Comparison of ENCODE assay signal across 17 mouse cellular contexts in the genomic region with DNA sequence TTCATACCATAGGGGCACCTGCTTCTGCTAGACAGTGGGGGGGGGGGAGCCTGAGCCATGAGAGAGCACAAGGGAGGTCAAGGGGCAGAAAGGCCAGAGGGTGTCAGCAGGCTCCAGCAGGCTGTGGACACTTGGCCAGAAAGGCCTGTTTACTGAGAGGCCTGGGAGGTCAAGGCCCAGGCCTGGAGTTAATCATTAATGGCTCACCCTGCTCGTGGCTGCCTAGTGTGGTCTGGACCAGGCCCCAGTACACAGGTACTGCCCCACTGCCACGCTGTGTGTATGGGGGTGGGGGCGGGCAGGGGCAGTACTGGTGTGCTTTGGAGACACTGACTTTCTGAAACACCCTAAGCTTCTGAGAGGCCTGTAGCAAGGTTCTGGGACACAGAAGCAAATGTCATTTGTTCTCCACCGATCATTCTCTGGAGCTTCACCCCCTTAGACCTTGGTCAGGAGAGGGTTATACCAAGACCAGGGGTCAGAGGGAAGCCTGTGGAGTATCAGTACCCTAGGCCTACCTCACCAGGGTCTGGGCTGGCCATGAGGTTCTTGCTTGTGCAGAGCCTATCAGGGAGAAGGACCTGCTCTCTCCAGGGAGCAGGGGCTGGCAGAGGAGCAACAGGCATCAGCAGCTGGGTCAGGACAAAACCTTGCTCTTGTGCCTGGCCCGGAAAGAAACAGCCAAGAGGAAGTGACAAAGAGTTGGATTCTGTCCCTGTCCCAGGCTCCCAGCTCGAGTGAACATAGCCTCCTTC. TPM values are rescaled to one million over a fixed set of nuclear protein-coding genes. Genes with fewer than 3 reads are reported as not detected.
DNase-seq lines count a peak whose midpoint lies in the region; ATAC-seq and TF ChIP-seq lines count a peak whose summit lies in the region.
"Had no signal": no experiment of that assay in that cellular context is flagged by ENCODE, and none has a peak within 500 bp of the region (broad histone marks: within the 10 kb centered on the region; RNA-seq: fewer than 3 reads in every experiment).

No protein-coding gene starts in this region.

- WGBS in intestine, embryonic 16.5 days, result 49% methylated on average over 6 of the region's 6 CpGs
- WGBS in limb, embryonic 10.5 days, result 64% methylated on average over 6 of the region's 6 CpGs
- WGBS in neural tube, embryonic 15.5 days, result 59% methylated on average over 6 of the region's 6 CpGs

- peak; percentile 27 for DNase-seq in embryo, embryonic 10 days (ENCODE audit: low spot score)
- DNase-seq in embryo, embryonic 10.5 days (ENCODE audit: low spot score), result no peak
- DNase-seq in limb, embryonic 10.5 days (ENCODE audit: low spot score), result no peak
- no peak for DNase-seq in gastrocnemius, adult 2 months
- DNase-seq in right cerebral cortex, postnatal 4 days, result no peak
- DNase-seq: layer of hippocampus, adult 9-11 months; midbrain, embryonic 14.5 days; thymus, postnatal 25 days had no signal

- H3K4me1 ChIP-seq in intestine, embryonic 16.5 days (ENCODE audit: control insufficient read depth, insufficient read depth, low read length), result peaks cover 14% of the 10 kb centered on the region
- peaks cover 34% of the 10 kb centered on the region for H3K4me1 ChIP-seq in limb, embryonic 10.5 days
- H3K4me1 ChIP-seq in neural tube, embryonic 15.5 days, result peaks cover 7% of the 10 kb centered on the region; the same call in 1 of the 2 replicates

- H3K4me2 ChIP-seq in intestine, embryonic 16.5 days (ENCODE audit: low read depth, low read length), result no peak overlapping the region
- H3K4me2 ChIP-seq in neural tube, embryonic 15.5 days, result no peak overlapping the region
- H3K4me2 ChIP-seq: hindbrain, embryonic 13.5 days; limb, embryonic 13.5 days had no signal

- no peaks in the 10 kb centered on the region for H3K9me3 ChIP-seq in intestine, embryonic 16.5 days (ENCODE audit: control insufficient read depth, low read length)
- no peaks in the 10 kb centered on the region for H3K9me3 ChIP-seq in limb, embryonic 10.5 days (replicated peaks)
- no peaks in the 10 kb centered on the region for H3K9me3 ChIP-seq in neural tube, embryonic 15.5 days (replicated peaks)
- H3K9me3 ChIP-seq: hindbrain, embryonic 13.5 days; limb, embryonic 13.5 days had no signal

- intact Hi-C loops in gastrocnemius, adult 2 months (cut with DNase I), result loop anchor here (2.0 kb wide), 1 partner anchor 15 kb away; no protein-coding TSS in a partner anchor

- peak; percentile 51 for ATAC-seq in intestine, embryonic 16.5 days
- ATAC-seq in megakaryocyte progenitor cell, adult 5-6 weeks (replicated peaks; ENCODE audit: poor library complexity), result peak; percentile 15; the same call in 1 of the 2 replicates
- no peak for ATAC-seq in neural tube, embryonic 15.5 days (ENCODE audit: low FRiP score)
- ATAC-seq: forebrain, embryonic 14.5 days had no signal

- no peaks in the 10 kb centered on the region for H3K36me3 ChIP-seq in intestine, embryonic 16.5 days (ENCODE audit: control insufficient read depth, insufficient read depth, low read length)
- H3K36me3 ChIP-seq in limb, embryonic 10.5 days, result no peaks in the 10 kb centered on the region
- H3K36me3 ChIP-seq in neural tube, embryonic 15.5 days, result no peaks in the 10 kb centered on the region
- H3K36me3 ChIP-seq: hindbrain, embryonic 13.5 days; limb, embryonic 13.5 days had no signal

- no peak overlapping the region for H3K27ac ChIP-seq in intestine, embryonic 16.5 days (ENCODE audit: low read length)
- H3K27ac ChIP-seq in limb, embryonic 10.5 days, result peak overlapping the region; percentile 6; the same call in 1 of the 2 replicates
- no peak overlapping the region for H3K27ac ChIP-seq in neural tube, embryonic 15.5 days (replicated peaks)
- H3K27ac ChIP-seq in gastrocnemius, adult 2 months, result no peak overlapping the region
- H3K27ac ChIP-seq: hindbrain, embryonic 13.5 days; limb, embryonic 13.5 days had no signal

- no peak for TF ChIP-seq CTCF in gastrocnemius, adult 2 months (IDR thresholded peaks at IDR 0.05)

- no peak overlapping the region for H3K4me3 ChIP-seq in intestine, embryonic 16.5 days (ENCODE audit: low read length)
- no peak overlapping the region for H3K4me3 ChIP-seq in limb, embryonic 10.5 days
- H3K4me3 ChIP-seq in neural tube, embryonic 15.5 days (replicated peaks), result no peak overlapping the region
- no peak overlapping the region for H3K4me3 ChIP-seq in gastrocnemius, adult 2 months
- H3K4me3 ChIP-seq: hindbrain, embryonic 13.5 days; limb, embryonic 13.5 days had no signal

- H3K27me3 ChIP-seq in intestine, embryonic 16.5 days (replicated peaks; ENCODE audit: control insufficient read depth, insufficient read depth, low read length), result no peaks in the 10 kb centered on the region
- no peaks in the 10 kb centered on the region for H3K27me3 ChIP-seq in limb, embryonic 10.5 days (ENCODE audit: low read depth, poor library complexity, severe bottlenecking)
- no peaks in the 10 kb centered on the region for H3K27me3 ChIP-seq in neural tube, embryonic 15.5 days (replicated peaks)
- H3K27me3 ChIP-seq: hindbrain, embryonic 13.5 days; limb, embryonic 13.5 days had no signal

- no peak overlapping the region for H3K9ac ChIP-seq in intestine, embryonic 16.5 days (ENCODE audit: low read depth, low read length)
- no peak overlapping the region for H3K9ac ChIP-seq in neural tube, embryonic 15.5 days (replicated peaks)
- H3K9ac ChIP-seq: hindbrain, embryonic 13.5 days; limb, embryonic 13.5 days had no signal

RNA-seq across cellular contexts. Expression of gene Cebpa, which starts 24.9 kb away (rescaled TPM):
- polyA plus RNA-seq in intestine, embryonic 16.5 days (2015; fragmentation: Nextera tagmentation; extraction: Ambion mirVana), result 9.9 and 11.7 TPM in 2 replicates
- polyA plus RNA-seq in limb, embryonic 10.5 days (2016; fragmentation: Nextera tagmentation; extraction: Ambion mirVana), result 0.25 and 0.40 TPM in 2 replicates
- 70.5 and 75.2 TPM in 2 replicates for total RNA-seq in megakaryocyte progenitor cell, adult 5-6 weeks (2015)
- 27.2 and 29.0 TPM in 2 replicates for total RNA-seq in megakaryocyte progenitor cell, adult 5-6 weeks (2017)
- 0.74 and 1.9 TPM in 2 replicates for polyA plus RNA-seq in neural tube, embryonic 15.5 days (2015; fragmentation: Nextera tagmentation; extraction: Ambion mirVana)
- 1 to 10 TPM; 3.0 to 4.2 TPM for total RNA-seq in gastrocnemius, adult 2 months (2021)

RNA-seq across cellular contexts. Expression of gene Slc7a10, which starts 42.1 kb away (rescaled TPM):
- polyA plus RNA-seq in intestine, embryonic 16.5 days (2015; fragmentation: Nextera tagmentation; extraction: Ambion mirVana), result 0.99 and 1.2 TPM in 2 replicates
- polyA plus RNA-seq in limb, embryonic 10.5 days (2016; fragmentation: Nextera tagmentation; extraction: Ambion mirVana), result 0.31 TPM in 1 of 2 replicates, not detected in the other
- total RNA-seq in megakaryocyte progenitor cell, adult 5-6 weeks (2015), result not detected in 2 replicates
- total RNA-seq in megakaryocyte progenitor cell, adult 5-6 weeks (2017), result not detected in 2 replicates
- polyA plus RNA-seq in neural tube, embryonic 15.5 days (2015; fragmentation: Nextera tagmentation; extraction: Ambion mirVana), result 24.1 and 25.6 TPM in 2 replicates
- total RNA-seq in gastrocnemius, adult 2 months (2021), result under 1 TPM; 0.31 to 0.47 TPM
- total RNA-seq: common myeloid progenitor, adult 5-6 weeks; neutrophil, adult 5-6 weeks had no signal
- polyA plus RNA-seq: C2C12 had no signal

Comparison
In these comparisons a context has a peak if more than half of its experiments do, and no peak if none do; other contexts are left out.
1. RNA of gene Slc7a10, which starts 42.1 kb away (polyA plus RNA-seq): 24.1 to 25.6 TPM in neural tube, embryonic 15.5 days; 0.99 to 1.2 TPM in intestine, embryonic 16.5 days and 0.31 TPM in limb, embryonic 10.5 days; every median in the first group is over 10 times any median in the second.